Mouse (Mus musculus): ENCODE results near the gene Btd.

Gene Btd

DNA sequence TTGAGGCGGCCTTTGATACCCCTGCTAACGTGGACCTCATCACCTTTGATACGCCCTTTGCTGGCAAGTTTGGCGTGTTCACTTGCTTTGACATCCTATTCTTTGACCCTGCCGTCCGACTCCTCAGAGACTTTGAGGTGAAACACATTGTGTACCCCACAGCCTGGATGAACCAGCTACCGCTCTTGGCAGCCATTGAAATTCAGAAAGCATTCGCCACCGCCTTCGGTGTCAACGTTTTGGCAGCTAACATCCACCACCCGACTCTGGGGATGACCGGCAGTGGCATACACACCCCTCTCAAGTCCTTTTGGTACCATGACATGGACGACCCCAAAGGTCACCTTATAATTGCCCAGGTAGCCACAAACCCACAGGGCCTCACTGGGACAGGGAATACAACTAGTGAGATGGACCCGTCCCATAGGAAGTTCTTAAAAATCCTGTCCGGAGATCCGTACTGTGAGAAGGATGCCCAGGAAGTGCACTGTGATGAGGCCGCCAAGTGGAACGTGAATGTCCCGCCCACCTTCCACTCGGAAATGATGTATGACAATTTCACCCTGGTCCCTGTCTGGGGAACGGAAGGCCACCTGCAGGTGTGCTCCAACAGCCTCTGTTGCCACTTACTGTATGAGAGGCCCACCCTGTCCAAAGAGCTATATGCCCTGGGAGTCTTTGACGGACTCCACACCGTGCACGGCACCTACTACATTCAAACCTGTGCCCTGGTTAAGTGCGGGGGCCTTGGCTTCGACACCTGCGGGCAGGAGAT lies 26.3 kb downstream of the Btd start:
- no peak for DNase-seq

- no peak for DNase-seq
Measured at GRCm38 (mm10) chr14:31667741-31668140, 26.9 kb downstream of the Btd start.

DNA sequence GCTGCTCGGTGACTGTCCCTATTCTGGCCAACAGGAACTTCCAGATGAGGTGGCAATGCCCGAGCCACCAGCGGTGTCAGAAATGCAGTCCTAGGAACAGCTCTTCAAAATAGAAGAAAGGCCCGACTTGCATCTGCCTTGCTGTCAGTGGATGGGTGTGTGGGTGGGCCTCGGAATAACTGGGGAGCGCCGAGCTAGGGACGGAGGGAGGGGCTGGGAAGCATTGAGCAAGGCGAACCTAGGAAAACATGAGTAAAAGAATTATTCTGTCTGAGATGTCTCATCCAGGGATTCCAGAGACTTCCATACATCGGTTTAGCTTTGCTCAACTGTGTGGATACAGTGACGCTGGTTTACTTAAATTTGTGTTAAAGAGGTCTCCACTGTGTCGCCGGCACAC lies 27.5 kb downstream of the Btd start:
- peak; percentile 64 for DNase-seq

- DNase-seq, result peak; percentile 70
Measured at GRCm38 (mm10) chr14:31669161-31669611, 28.4 kb downstream of the Btd start.

GRCm38 (mm10) chr14:31669642-31670490 lies 29.0 kb downstream of the Btd start:
- peak; percentile 72 for DNase-seq

DNA sequence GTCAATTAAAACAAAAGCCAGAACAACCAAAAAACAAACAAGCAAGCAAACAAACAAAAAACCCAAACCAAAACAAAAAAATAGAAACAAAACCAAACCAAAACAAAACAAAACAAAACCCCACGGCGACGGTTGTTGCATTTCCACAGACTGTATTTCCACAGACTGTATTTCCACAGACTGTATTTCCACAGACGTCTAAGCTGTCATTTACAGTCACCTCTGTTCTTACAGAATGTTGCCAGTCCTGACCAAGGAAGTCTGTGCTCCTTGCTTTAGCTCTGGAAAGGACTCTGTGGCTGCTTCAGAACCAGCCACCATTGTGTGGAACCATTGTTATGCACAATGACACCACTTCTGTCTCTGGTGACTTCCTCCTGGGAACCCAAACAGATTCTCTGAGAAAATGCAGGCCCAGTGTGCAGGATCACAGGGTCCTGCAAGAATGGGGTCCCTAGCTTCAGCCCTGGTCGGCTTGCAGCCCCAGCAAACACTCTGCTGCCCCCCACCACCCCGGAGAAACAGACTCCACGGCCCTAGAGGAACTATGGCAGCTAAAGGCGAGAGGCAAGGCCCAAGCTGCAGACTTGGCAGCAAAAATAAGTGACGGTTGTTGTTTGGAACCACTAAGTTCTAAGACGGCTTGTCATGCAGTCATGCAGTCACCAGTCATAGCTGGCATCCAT lies 30.9 kb downstream of the Btd start:
- no peak for DNase-seq

GRCm38 (mm10) chr14:31680656-31681055 lies 39.8 kb downstream of the Btd start:
- no peak for DNase-seq

DNA sequence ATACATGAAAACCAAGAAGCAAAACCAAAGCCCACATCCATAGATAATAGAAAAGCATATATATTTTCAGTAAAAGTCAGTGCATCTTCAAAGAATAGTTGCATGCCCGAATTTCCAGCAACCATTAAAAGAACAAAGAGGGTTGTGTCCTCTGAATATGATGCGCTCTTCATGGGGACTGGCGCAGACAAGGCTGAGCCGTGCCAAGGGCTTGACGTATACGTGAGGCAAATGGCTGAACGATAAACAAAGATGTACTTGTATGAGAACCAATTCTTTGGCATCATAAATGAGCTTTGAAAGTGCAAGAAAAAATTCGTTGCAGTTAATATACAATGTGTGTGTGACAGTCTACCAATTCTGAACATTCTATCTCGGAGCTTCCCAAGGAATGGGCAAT lies 40.5 kb downstream of the Btd start:
- peak; percentile 73 for DNase-seq

- no peak for DNase-seq
Measured at GRCm38 (mm10) chr14:31681931-31682555, 41.2 kb downstream of the Btd start.

DNA sequence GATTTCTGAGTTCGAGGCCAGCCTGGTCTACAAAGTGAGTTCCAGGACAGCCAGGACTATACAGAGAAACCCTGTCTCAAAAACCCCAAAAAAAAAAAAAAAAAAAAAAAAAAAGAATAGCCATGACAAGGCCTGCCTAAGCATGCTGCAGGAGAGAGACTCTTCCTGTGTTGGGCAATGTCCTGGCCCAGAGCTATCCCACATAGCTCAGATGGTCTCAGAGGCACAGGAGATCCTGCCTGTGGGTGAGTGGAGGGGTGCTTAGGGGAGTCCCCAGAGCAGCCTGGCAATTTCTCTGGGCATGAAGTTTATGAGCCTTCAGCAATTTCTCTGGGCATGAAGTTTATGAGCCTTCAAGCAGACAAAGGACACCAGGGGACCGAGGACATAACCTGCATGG lies 42.8 kb downstream of the Btd start:
- DNase-seq, result no peak

DNA sequence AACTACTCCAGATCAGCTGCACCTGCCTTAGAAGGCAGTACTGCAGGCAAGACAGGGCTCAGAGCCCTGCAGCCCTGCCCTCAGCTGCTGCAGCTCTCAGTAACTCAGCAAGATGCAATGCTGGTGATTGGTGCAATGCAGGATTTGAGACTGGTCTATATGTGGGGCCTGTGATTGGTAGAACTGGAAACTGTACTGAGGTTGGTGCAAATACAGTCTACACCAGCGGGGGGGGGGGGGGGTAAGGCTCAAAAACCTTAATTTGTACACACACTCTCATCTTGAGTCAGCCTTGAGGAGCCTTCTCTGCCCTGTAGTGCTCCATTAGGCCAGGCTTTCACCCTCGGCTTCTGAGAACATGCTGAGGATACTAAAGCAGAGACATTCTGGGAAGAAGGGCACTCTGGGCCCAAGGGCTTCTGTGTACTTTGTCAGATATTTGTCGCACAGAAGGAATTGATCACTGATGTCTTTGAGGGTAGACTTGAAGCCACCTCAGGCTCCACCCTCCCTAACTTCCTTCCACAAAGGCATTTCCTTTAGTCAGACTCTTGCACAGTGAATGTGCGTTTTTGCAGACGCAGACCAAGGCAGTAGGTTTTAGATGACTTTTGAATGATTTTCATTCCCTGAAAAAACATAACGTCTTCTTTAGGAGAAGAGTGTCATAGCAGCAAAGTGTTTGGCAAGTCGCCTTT lies 43.7 kb downstream of the Btd start:
- DNase-seq, result no peak

GRCm38 (mm10) chr14:31685680-31686079 lies 44.9 kb downstream of the Btd start:
- DNase-seq, result no peak

GRCm38 (mm10) chr14:31686231-31686630 lies 45.4 kb downstream of the Btd start:
- DNase-seq, result no peak

- no peak for DNase-seq
Measured at GRCm38 (mm10) chr14:31692536-31692935, 51.7 kb downstream of the Btd start.

GRCm38 (mm10) chr14:31696206-31696984 lies 55.6 kb downstream of the Btd start:
- no peak for DNase-seq

- no peak for DNase-seq
Measured at GRCm38 (mm10) chr14:31696985-31697303, 56.1 kb downstream of the Btd start.

- DNase-seq, result no peak
Measured at GRCm38 (mm10) chr14:31697346-31697745, 56.5 kb downstream of the Btd start.

DNA sequence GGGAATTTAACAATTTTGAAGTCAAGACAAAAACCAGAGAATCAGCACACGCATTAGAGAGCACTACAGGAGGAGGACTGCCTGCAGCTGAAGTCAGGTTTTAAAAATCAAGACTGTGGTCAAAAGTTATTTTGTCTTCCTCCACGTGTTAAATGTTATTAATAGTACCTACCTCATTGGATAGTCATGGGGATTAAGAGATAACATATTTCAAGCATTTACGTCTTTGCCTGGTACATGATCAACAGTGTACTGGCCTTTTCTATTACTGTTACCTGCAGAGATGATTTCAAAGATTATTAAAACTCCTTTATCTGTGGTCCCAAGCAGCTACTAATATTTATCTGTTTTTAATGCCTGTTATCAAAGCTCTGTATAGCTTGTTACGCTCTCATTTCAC lies 56.9 kb downstream of the Btd start:
- DNase-seq, result no peak

DNA sequence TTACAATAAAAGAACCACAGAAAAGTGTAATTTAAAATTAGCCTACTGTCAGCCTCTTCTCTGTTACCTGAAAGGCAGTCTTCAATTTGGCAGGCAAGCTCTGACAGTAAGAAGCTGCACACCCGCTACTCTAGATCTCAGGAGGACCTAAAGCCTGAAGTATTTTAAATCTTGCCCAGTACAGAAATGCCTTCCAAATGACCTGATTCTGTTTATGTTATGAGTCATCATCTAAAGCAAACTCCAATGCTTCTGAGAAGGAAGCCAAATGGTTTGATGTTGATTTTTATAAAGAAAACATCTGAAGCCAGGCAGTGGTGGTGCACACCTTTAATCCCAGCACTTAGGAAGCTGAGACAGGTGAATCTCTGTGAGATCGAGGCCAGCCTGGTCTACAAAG lies 59.5 kb downstream of the Btd start:
- no peak for DNase-seq

DNA sequence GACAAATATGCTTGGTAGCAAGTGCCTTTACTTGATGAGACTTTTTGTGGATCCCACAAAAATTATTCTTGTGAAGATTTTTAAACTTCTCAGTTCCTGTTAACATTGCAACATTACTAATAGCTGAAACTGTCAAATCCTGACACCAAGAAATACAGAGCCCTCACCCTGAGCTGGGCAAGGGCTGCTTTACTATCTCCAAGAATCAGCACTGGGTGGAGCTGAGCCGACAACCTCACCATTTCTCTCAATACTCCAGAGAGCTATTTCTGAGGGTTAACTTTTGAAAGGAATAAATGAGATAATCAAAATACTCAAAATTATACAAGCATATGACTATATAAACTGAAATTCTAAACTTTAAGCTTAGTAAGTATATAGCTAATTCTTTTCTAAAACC lies 68.5 kb downstream of the Btd start:
- DNase-seq, result no peak

- no peak for DNase-seq
Measured at GRCm38 (mm10) chr14:31715669-31716068, 74.8 kb downstream of the Btd start.

GRCm38 (mm10) chr14:31717360-31717759 lies 76.5 kb downstream of the Btd start:
- DNase-seq, result no peak
